Mouse (Mus musculus): ENCODE measurements around the gene Zfp663. TPM values are rescaled to one million over a fixed set of nuclear protein-coding genes. Genes with fewer than 3 reads are reported as not detected.
A peak's percentile ranks its signal among the peaks of the same experiment; 100 is the strongest.

Zfp663 gene
- polyA plus RNA-seq, 1 experiment from 2014 or later = not detected

- peak; percentile 28 for DNase-seq (ENCODE audit: low spot score)
Measured at GRCm38 (mm10) chr2:165321381-165321888, 47.1 kb downstream of the Zfp663 start.

- no peak for DNase-seq (ENCODE audit: low spot score)
Measured at GRCm38 (mm10) chr2:165320531-165321150, 47.9 kb downstream of the Zfp663 start.

GRCm38 (mm10) chr2:165319503-165319902 is 49.0 kb downstream of the Zfp663 start:
- DNase-seq (ENCODE audit: low spot score) = no peak

- DNase-seq (ENCODE audit: low spot score) = no peak
Measured at GRCm38 (mm10) chr2:165318941-165319340, 49.6 kb downstream of the Zfp663 start.

- DNase-seq (ENCODE audit: low spot score) = no peak
Measured at GRCm38 (mm10) chr2:165317621-165318263, 50.8 kb downstream of the Zfp663 start.

GRCm38 (mm10) chr2:165316837-165317473 is 51.6 kb downstream of the Zfp663 start:
- no peak for DNase-seq (ENCODE audit: low spot score)

- DNase-seq (ENCODE audit: low spot score) = no peak
Measured at GRCm38 (mm10) chr2:165316204-165316603, 52.3 kb downstream of the Zfp663 start.

- DNase-seq (ENCODE audit: low spot score) = no peak
Measured at GRCm38 (mm10) chr2:165314197-165314596, 54.3 kb downstream of the Zfp663 start.

GRCm38 (mm10) chr2:165312381-165312780 is 56.1 kb downstream of the Zfp663 start:
- DNase-seq (ENCODE audit: low spot score) = no peak

- DNase-seq (ENCODE audit: low spot score) = no peak
Measured at GRCm38 (mm10) chr2:165311577-165311976, 57.0 kb downstream of the Zfp663 start.

GRCm38 (mm10) chr2:165310818-165311425 is 57.6 kb downstream of the Zfp663 start:
- no peak for DNase-seq (ENCODE audit: low spot score)

- no peak for DNase-seq (ENCODE audit: low spot score)
Measured at GRCm38 (mm10) chr2:165307801-165308200, 60.7 kb downstream of the Zfp663 start.

- no peak for DNase-seq (ENCODE audit: low spot score)
Measured at GRCm38 (mm10) chr2:165305438-165305837, 63.1 kb downstream of the Zfp663 start.

GRCm38 (mm10) chr2:165304819-165305218 is 63.7 kb downstream of the Zfp663 start:
- no peak for DNase-seq (ENCODE audit: low spot score)

GRCm38 (mm10) chr2:165303354-165304012 is 65.0 kb downstream of the Zfp663 start:
- no peak for DNase-seq (ENCODE audit: low spot score)

GRCm38 (mm10) chr2:165301409-165301808 is 67.1 kb downstream of the Zfp663 start:
- DNase-seq (ENCODE audit: low spot score) = no peak

Other genes with a start within 250 kb of the Zfp663 start
- gene Cdh22, start 133.9 kb downstream of the Zfp663 start, polyA plus RNA-seq (2015; fragmentation: Nextera tagmentation; extraction: Ambion mirVana) = 0.14 and 0.21 TPM in 2 replicates
- gene Slc35c2, start 80.9 kb downstream of the Zfp663 start, polyA plus RNA-seq (2015; fragmentation: Nextera tagmentation; extraction: Ambion mirVana) = 49.5 and 49.6 TPM in 2 replicates
- 39.8 and 42.8 TPM in 2 replicates for gene Elmo2, start 42.2 kb downstream of the Zfp663 start, polyA plus RNA-seq (2015; fragmentation: Nextera tagmentation; extraction: Ambion mirVana)
- gene Zfp334, start 19.5 kb upstream of the Zfp663 start, polyA plus RNA-seq (2015; fragmentation: Nextera tagmentation; extraction: Ambion mirVana) = 0.54 and 0.60 TPM in 2 replicates
- gene Ocstamp, start 31.7 kb upstream of the Zfp663 start, polyA plus RNA-seq (2015; fragmentation: Nextera tagmentation; extraction: Ambion mirVana) = 0.03 TPM in 1 of 2 replicates, not detected in the other
- 0.41 and 0.53 TPM in 2 replicates for gene Slc13a3, start 104.5 kb upstream of the Zfp663 start, polyA plus RNA-seq (2015; fragmentation: Nextera tagmentation; extraction: Ambion mirVana)
- 27.3 and 27.4 TPM in 2 replicates for gene Trp53rka, start 124.6 kb upstream of the Zfp663 start, polyA plus RNA-seq (2015; fragmentation: Nextera tagmentation; extraction: Ambion mirVana)
- gene Slc2a10, start 135.1 kb upstream of the Zfp663 start, polyA plus RNA-seq (2015; fragmentation: Nextera tagmentation; extraction: Ambion mirVana) = 0.38 and 0.50 TPM in 2 replicates
- gene Eya2, start 226.3 kb upstream of the Zfp663 start, polyA plus RNA-seq (2015; fragmentation: Nextera tagmentation; extraction: Ambion mirVana) = 23.5 and 27.3 TPM in 2 replicates